Mouse (Mus musculus) layer of hippocampus, adult 9-11 months (tissue): Measurements from ENCODE around the gene Btn2a2.
A peak's percentile ranks its signal among the peaks of the same experiment; 100 is the strongest.

Source experiments
- DNase-seq: peaks from one replicate; pipeline ENCODE4 v3.0.0; 2022

Gene Btn2a2

GRCm38 (mm10) chr13:23488400-23489322, at the start of gene Btn2a2:
Btn2a2 (minus strand) TSS chr13:23488857.
- DNase-seq, result peak; percentile 83

- DNase-seq, result no peak
Observed at GRCm38 (mm10) chr13:23538249-23538648, 49.6 kb upstream of the Btn2a2 start.

DNA sequence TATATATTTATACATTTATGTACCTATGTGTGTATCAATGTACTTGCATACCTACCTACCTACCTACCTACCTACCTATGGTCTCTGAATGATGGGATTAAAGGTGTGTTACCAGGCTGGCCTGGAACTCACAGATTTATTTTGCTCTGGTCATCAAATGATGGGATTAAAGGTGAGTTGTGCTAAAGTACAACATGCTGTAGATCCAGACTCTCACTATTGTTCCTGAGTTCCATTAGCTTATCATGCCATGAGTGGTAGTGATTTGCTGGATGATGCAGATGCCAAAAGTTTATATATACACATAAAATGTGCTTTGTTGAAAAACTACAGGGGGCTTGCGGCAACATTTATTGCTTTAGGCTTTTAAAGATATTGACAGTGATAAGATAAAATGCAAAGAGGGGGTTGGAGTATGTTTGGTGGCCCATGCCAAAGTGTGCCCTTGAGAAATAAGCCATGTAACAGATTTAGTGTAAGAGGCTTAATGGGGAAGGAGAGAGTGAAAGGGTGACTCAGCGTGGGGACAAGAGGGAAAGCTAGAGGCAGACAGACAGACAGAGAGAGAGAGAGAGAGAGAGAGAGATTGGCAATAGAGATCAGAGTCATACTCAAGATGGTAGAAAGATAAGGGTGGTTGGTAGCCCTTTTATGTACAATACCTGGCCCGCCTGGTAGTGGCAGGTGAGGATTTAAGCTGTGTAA, 48.5 kb upstream of the Btn2a2 start:
- no peak for DNase-seq

GRCm38 (mm10) chr13:23536076-23536822, 47.6 kb upstream of the Btn2a2 start:
- DNase-seq, result no peak

- peak; percentile 94 for DNase-seq
Observed at GRCm38 (mm10) chr13:23535137-23536075, 46.7 kb upstream of the Btn2a2 start, which contains the start of gene Hist1h3g. Hist1h3g (plus strand) TSS chr13:23535422.

- peak; percentile 47 for DNase-seq
Observed at GRCm38 (mm10) chr13:23534368-23535131, 45.9 kb upstream of the Btn2a2 start.

- peak; percentile 84 for DNase-seq
Observed at GRCm38 (mm10) chr13:23533560-23534367, 45.1 kb upstream of the Btn2a2 start, which contains the start of gene Hist1h2af. Hist1h2af (plus strand) TSS chr13:23533906.

- DNase-seq, result no peak
Observed at GRCm38 (mm10) chr13:23532262-23533075, 43.8 kb upstream of the Btn2a2 start.

DNA sequence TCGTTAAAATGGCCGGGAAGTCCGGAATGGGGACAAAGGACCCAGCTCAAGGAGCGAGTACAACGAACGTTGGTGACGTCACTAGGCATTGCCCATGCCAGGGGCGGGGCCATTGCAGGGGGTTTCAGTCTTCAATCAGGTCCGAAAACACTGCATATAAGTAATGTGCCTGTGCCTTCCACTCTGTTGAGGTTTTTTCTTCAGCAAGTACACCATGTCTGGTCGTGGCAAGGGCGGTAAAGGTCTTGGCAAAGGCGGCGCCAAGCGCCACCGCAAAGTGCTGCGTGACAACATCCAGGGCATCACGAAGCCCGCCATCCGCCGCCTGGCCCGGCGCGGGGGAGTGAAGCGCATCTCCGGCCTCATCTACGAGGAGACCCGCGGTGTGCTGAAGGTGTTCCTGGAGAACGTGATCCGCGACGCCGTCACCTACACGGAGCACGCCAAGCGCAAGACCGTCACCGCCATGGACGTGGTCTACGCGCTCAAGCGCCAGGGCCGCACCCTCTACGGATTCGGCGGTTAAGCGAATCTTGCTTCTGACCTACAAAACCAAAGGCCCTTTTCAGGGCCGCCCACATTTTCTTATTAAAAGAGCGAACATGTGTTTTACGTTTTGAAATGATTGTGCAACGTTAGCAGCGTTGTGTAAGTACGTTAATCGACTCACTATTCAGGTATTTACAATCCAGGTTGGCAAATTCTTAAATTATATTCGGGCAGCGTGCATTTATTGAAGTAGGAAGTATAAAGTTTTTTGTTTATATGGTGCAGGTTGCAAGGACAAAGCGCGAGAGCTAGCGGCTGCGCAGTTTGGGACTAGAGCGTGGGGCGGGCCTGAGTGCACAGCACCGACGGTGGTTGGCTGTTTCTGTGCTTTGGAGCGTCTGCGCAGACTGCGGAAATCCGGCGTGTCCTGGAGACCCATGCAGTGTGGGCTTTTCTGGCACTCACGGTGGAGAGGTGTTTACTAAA, 42.5 kb upstream of the Btn2a2 start, which contains the start of gene Hist1h4h:
Gene Hist1h4h (plus strand): TSS at position 150 of the 975 bp plus-strand sequence.
- peak; percentile 98 for DNase-seq

GRCm38 (mm10) chr13:23530181-23530900, 41.7 kb upstream of the Btn2a2 start:
- peak; percentile 55 for DNase-seq

DNA sequence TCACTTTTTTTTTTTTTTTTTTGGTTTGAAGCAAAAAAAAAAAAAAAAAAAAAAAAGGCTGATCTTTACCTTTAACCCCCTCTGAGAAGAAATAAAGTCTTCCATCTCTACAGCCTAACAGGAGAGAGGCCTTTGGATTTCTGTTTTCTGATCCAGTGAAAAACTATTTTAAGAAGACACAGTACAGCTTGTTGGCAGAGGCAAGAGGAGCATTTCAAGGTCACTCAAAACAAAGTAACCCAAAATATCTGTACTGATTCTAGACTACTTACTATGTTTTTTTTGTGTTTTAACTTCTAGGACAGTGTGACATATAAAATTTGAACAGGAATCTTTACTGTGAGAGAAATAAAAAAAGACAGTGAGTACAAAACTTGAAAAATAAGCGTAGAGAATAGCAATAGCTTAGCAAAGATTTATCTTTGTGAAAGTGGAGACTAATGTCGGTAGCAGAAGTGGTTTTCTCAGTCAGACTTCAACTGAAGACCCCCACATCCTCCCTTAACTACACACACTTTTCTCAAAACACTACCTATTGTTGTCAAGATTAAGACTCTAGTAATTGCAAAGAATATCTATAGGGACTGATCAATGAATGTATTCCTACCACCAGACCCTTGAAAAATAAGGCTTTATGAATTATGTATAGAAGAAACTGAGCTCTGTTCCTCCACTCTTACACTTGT, 41.0 kb upstream of the Btn2a2 start:
- no peak for DNase-seq

GRCm38 (mm10) chr13:23529005-23529404, 40.3 kb upstream of the Btn2a2 start:
- no peak for DNase-seq

GRCm38 (mm10) chr13:23526312-23526711, 37.7 kb upstream of the Btn2a2 start:
- peak; percentile 89 for DNase-seq

DNA sequence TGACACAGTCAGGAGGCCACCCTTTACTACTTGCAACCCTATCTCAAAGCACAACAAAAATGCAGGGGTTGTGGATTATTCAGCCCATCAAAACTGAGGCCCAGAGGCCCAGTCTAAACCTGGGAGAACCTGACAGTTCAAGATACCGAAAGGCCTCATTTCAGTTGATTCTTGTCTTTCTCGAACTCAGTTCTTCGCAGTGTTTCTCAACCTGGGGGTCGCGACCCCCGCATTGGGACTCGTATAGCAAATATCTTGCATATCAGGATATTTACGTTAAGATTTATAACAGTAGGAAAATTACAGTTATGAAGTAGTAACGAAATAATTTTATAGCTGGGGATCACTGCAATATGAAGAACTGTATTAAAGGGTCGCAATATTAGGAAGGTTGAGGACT, 37.2 kb upstream of the Btn2a2 start:
- DNase-seq, result no peak

- peak; percentile 53 for DNase-seq
Observed at GRCm38 (mm10) chr13:23524654-23525053, 36.0 kb upstream of the Btn2a2 start.

- no peak for DNase-seq
Observed at GRCm38 (mm10) chr13:23523976-23524375, 35.3 kb upstream of the Btn2a2 start.
